Mouse (Mus musculus): ENCODE measurements around the gene Nelfb.

DNA sequence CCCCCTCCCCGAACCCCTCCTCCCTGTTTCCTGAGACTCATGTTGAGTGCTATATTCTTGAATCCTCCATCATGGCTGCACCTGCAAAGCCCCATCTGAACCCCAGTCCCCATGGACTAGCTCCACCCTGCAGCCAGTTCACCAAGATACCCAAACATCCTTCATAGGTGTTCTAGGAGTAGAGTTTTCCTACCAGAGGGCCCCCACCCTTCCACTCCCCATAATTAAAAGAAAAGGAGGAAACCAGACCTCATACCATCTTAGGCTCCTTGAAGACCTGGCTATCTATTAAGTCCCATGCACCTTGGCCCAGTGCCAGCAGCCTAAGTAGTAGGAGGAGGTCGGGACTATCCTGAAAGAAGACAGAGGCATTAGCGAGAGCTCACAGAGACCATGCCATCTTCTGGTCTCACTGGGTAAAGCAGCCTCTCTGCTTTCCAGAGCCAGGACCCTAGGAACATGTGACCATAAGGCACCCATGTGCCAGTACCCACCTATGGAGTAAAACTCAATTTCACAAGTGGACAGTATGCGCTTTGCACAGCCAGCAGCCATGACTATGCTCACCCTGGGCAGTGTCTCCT, 7.6 kb downstream of the Nelfb start:
- TF ChIP-seq CTCF (IDR thresholded peaks at IDR 0.05; ENCODE audit: low read depth, low read length): no peak
- no peak for TF ChIP-seq POLR2A (IDR thresholded peaks at IDR 0.05; ENCODE audit: extremely low read depth, insufficient read depth, low read length)

All from liver, adult 2 months (tissue).